Mouse (Mus musculus): ENCODE results near the gene Zdhhc1. TPM values are rescaled to one million over a fixed set of nuclear protein-coding genes. Genes with fewer than 3 reads are reported as not detected.
A peak's percentile ranks its signal among the peaks of the same experiment; 100 is the strongest.

Zdhhc1 gene
- polyA plus RNA-seq, 1 experiment = 133 TPM

DNA sequence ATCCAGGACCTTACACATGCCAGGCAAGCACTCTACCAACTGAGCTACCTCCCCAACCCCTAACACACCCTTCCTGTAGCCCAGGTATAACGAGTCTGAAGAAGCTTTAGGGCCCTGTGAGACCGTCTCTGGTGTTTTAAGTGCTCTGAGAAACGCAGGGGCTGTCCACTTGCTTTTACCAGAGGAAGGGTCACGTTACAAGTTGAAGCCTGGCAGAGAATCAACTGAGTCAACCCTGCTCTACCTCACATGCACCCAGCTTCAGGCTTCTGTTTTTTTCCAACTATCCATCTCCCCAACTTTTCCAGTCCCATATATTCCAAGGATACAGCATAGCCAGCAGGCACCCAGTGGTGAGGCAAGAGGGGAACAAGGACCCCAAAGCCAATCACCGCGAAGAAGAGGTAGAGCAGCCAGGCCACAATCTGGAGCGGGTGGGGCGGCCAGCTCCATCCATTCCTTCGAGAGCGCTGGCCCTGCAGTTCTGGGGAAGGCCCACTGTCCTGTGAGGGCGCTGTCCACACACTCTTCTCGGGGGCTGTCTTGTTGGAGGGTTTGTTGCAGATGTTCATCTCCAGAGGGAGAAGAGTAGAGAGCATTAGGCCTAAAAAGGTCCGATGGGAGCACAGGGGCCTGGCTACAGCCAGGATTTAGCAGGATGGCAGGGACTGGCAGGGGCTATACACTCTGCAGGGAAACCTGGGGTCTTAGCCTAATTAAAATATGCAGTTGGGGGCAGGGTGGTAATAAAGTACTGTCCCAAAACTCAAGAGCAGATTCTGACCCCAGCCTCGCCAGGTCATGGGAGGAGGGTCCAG lies 13.3 kb downstream of the Zdhhc1 start:
- Histone ChIP-seq H3K4me3 (replicated peaks; ENCODE audit: extremely low read depth, low read depth, low read length) (no peak overlapping the region), H3K4me1 (ENCODE audit: control insufficient read depth, insufficient read depth, low read length) (no peaks in the 10 kb centered on the region)
- TF ChIP-seq CTCF (IDR thresholded peaks at IDR 0.05; ENCODE audit: insufficient read depth, low read length) = peak; percentile 46
- no peak for TF ChIP-seq POLR2A (IDR thresholded peaks at IDR 0.05; ENCODE audit: borderline replicate concordance, extremely low read depth, low read depth, low read length)
- DNase-seq = no peak
- 53% methylated on average over 14 of the region's 14 CpGs for WGBS

DNA sequence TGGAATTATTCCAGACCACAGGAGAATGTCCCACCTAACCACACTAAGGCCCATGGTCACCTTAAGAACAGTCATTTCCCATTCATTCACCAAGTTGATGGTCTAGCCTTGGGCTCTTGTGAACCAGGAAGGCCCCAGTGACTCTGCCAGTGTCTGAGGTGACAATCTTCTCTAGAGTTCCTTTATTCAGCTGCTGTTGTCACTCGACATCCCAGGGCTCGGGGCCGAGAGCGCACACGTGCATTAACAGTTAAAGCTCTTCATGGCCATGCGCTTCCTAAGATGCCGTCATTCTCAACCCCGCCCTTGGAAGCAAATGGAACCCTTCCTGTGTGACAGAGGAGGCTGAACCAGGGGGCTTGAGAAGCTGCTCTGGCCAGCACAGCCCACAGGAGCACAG lies 14.6 kb downstream of the Zdhhc1 start:
- WGBS = 85% methylated on average over 8 of the region's 8 CpGs
- no peaks in the 10 kb centered on the region for H3K4me1 ChIP-seq (ENCODE audit: control insufficient read depth, insufficient read depth, low read length)
- TF ChIP-seq POLR2A (IDR thresholded peaks at IDR 0.05; ENCODE audit: borderline replicate concordance, extremely low read depth, low read depth, low read length) (no peak), CTCF (IDR thresholded peaks at IDR 0.05; ENCODE audit: insufficient read depth, low read length) (no peak)
- no peak overlapping the region for H3K4me3 ChIP-seq (replicated peaks; ENCODE audit: extremely low read depth, low read depth, low read length)
- no peak for DNase-seq

DNA sequence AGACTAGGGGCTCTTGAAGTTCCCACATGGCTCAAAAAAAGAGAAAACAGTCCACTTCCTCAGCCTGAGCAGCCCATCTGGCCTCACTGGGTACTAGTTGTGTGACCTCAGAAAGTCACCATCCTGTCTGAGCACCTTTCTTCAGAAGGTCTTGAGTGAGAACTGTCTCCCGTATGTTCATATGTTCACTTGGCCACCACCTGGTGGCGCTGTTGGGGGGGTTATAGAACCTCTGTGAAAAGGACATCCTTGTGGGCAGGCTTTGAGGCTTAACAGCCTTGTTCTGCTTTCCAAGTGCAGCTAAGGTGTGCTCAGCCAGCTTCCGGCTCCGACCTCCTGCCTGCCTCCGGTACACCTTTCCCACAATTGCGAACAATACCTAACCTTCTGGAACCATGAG lies 15.2 kb downstream of the Zdhhc1 start:
- DNase-seq = no peak
- TF ChIP-seq CTCF (IDR thresholded peaks at IDR 0.05; ENCODE audit: insufficient read depth, low read length) (peak; percentile 60), POLR2A (IDR thresholded peaks at IDR 0.05; ENCODE audit: borderline replicate concordance, extremely low read depth, low read depth, low read length) (no peak)
- Histone ChIP-seq H3K4me3 (replicated peaks; ENCODE audit: extremely low read depth, low read depth, low read length) (no peak overlapping the region), H3K4me1 (ENCODE audit: control insufficient read depth, insufficient read depth, low read length) (no peaks in the 10 kb centered on the region; the same call in 1 of the 2 replicates)
- 64% methylated on average over 6 of the region's 6 CpGs for WGBS

DNA sequence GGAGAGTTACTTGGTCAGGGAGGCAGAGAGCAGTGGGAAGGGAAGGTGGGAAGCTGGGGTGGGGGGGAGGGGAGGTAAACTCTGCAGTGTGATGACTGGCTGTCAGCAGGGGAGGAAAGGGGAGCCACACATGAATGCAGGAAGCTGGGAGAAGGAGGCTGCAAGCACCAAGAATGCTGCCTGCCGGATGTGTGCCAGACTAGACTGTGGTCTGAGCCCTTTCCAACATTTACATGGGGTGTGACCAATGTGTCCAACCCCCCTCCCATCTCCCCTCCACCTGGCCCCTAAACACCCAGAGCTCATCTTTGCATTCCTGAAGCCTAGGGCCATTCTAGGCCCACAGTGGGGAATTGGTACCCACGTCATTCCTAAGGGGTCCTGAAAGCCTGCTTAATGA lies 15.7 kb downstream of the Zdhhc1 start:
- no peaks in the 10 kb centered on the region; the same call in 1 of the 2 replicates for H3K4me1 ChIP-seq (ENCODE audit: control insufficient read depth, insufficient read depth, low read length)
- 47% methylated on average over 2 of the region's 2 CpGs for WGBS
- DNase-seq = no peak
- H3K4me3 ChIP-seq (replicated peaks; ENCODE audit: extremely low read depth, low read depth, low read length) = no peak overlapping the region
- TF ChIP-seq CTCF (IDR thresholded peaks at IDR 0.05; ENCODE audit: insufficient read depth, low read length) = no peak
- TF ChIP-seq POLR2A (IDR thresholded peaks at IDR 0.05; ENCODE audit: borderline replicate concordance, extremely low read depth, low read depth, low read length) = no peak

DNA sequence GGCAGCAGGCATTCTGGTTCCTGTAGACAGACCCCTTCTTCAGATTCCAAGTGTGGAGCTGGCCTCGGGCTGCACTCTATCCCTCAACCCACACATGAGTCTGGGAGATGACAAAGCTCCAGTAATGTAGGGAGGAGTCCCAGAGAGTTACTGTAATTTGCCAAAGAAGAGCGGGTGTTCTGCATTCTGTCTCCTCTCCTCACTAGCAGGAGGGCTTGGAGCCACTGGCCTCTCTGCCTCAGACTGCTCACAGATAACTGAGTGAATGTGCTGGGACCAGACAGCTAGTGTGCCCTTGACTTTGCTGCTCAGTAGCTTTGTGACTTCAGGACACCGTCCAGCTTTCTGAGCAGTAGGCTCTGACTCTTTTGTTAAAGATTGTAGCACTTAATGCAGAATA lies 18.9 kb downstream of the Zdhhc1 start:
- WGBS = 69% methylated on average over 3 of the region's 3 CpGs
- no peak overlapping the region for H3K4me3 ChIP-seq (replicated peaks; ENCODE audit: extremely low read depth, low read depth, low read length)
- H3K4me1 ChIP-seq (ENCODE audit: control insufficient read depth, insufficient read depth, low read length) = peaks cover 14% of the 10 kb centered on the region
- no peak for DNase-seq
- TF ChIP-seq POLR2A (IDR thresholded peaks at IDR 0.05; ENCODE audit: borderline replicate concordance, extremely low read depth, low read depth, low read length) (no peak), CTCF (IDR thresholded peaks at IDR 0.05; ENCODE audit: insufficient read depth, low read length) (no peak)

DNA sequence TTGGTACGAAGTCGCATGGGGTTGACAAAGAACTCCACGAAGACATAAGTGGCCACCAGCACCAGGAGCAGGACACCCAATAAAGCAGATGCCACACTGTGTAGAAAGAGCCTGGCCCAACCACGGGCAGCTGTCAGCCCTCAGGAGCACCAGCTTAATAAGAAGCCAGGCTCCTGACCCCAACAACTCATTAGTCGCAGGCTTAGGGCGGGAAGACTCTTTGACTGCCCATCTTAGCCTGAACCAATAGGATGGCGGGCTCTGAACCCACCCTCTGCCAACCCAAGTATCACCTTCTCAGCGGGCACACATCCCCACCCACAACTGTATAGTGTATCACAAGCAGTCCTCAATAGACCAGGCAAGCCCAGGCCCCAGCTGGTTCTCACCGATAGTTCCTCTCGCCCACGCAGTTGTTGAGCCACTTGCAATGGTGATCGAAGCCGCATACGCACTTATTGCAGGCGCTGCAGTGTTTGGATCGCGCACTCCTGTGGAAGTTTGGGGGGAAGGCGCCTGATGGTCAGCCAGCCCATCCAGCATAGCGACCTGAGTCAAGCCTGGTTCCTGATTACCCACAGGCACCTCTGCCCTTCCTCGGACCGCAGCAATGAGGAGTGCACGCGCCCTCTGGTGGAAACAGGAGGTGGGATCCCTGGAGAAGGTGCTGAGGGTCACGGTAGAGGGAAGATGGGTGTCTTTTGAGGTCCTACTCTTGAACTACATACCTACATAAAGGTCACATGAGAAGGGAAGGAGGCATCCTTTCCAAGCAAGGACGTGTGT lies 19.9 kb downstream of the Zdhhc1 start:
- 48% methylated on average over 25 of the region's 25 CpGs for WGBS
- Histone ChIP-seq H3K4me3 (replicated peaks; ENCODE audit: extremely low read depth, low read depth, low read length) (no peak overlapping the region), H3K4me1 (ENCODE audit: control insufficient read depth, insufficient read depth, low read length) (peaks cover 14% of the 10 kb centered on the region)
- DNase-seq = peak; percentile 72
- TF ChIP-seq POLR2A (IDR thresholded peaks at IDR 0.05; ENCODE audit: borderline replicate concordance, extremely low read depth, low read depth, low read length) = no peak
- peak; percentile 82 for TF ChIP-seq CTCF (IDR thresholded peaks at IDR 0.05; ENCODE audit: insufficient read depth, low read length)

DNA sequence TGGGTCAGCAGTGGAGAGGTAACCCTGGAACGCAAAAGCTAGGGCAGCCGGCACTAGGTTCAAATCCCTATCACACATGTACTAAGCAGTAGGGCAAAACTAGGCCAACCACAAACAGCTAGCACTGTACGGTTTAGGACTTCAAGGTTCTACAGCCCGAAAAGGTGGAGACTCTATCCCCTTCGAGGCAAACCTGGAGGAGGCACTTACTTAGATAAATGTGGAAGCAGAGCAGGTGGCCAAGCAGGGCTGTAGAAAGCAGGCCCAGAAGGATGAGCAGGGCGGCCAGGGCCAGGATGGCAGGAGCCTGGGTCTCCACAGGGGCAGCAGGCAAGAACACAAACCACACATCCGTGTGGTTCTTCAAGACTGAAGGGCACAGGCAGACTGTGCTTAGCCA lies 20.5 kb downstream of the Zdhhc1 start:
- no peak for DNase-seq
- WGBS = 90% methylated on average over 7 of the region's 7 CpGs
- TF ChIP-seq CTCF (IDR thresholded peaks at IDR 0.05; ENCODE audit: insufficient read depth, low read length) (no peak), POLR2A (IDR thresholded peaks at IDR 0.05; ENCODE audit: borderline replicate concordance, extremely low read depth, low read depth, low read length) (no peak)
- Histone ChIP-seq H3K4me3 (replicated peaks; ENCODE audit: extremely low read depth, low read depth, low read length) (no peak overlapping the region), H3K4me1 (ENCODE audit: control insufficient read depth, insufficient read depth, low read length) (peaks cover 17% of the 10 kb centered on the region)

DNA sequence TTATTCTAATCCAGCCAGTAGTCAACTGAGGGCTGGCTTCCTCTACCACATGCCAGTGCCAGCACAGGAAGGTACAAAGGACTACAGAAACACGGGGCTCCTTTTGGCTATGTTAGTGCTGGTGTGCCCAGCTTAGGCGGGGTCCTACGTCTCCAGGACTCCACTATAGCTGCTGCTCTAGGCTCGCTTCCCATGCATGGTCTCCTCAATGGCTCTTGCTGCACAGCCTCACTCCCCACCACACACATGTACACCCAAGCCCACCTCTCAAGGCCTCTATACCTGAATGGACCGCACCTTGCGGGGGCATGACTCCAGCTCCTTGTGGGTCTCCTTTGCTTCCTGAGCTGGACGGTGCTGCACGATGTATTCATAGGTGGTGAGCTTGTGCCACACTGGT lies 21.0 kb downstream of the Zdhhc1 start:
- peaks cover 19% of the 10 kb centered on the region for H3K4me1 ChIP-seq (ENCODE audit: control insufficient read depth, insufficient read depth, low read length)
- DNase-seq = no peak
- no peak overlapping the region for H3K4me3 ChIP-seq (replicated peaks; ENCODE audit: extremely low read depth, low read depth, low read length)
- TF ChIP-seq CTCF (IDR thresholded peaks at IDR 0.05; ENCODE audit: insufficient read depth, low read length) = no peak
- WGBS = 90% methylated on average over 8 of the region's 8 CpGs

DNA sequence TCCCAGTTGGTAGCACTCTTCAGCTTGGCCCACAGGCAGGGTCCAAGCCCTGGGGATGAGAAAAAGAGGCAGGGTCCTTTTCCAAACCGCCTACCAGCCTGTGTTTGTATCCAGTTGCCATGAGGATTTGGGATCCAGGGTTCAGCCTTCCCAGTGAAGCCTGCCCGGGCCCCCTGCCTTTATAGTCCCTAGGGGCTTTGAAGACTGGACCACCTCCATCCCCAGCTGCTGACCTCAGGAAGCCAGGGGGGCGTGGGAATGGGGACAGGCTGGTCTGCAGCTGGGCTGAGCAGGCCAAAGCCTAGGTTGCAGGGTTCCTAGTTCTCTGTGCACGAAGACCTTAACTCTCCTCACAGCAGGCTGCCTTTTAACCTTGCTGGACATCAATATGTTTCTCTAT lies 21.4 kb downstream of the Zdhhc1 start:
- Histone ChIP-seq H3K4me1 (ENCODE audit: control insufficient read depth, insufficient read depth, low read length) (peaks cover 21% of the 10 kb centered on the region), H3K4me3 (replicated peaks; ENCODE audit: extremely low read depth, low read depth, low read length) (no peak overlapping the region)
- TF ChIP-seq CTCF (IDR thresholded peaks at IDR 0.05; ENCODE audit: insufficient read depth, low read length) (no peak), POLR2A (IDR thresholded peaks at IDR 0.05; ENCODE audit: borderline replicate concordance, extremely low read depth, low read depth, low read length) (no peak)
- DNase-seq = no peak
- 76% methylated on average over 4 of the region's 4 CpGs for WGBS

DNA sequence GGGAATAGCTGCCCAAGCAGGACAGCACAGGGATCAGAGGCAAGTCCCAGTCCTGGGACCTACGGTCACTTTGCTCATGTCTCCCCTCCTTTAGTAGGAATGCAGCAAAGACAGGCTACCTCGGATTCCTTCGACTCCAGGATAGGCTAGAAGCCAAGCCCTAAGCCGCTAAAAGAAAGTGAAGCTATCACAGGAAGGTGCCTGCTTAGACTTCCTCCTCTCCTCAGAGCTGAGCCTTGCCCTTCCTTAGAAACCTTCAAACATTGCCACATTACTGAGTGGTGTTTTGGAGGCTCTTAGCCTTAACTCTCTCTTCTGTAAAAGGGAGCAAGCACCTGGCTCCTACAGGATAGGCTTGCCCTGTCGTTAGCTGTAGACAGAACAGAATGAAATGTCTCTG lies 22.0 kb downstream of the Zdhhc1 start:
- WGBS = 12% methylated on average over 5 of the region's 5 CpGs
- TF ChIP-seq CTCF (IDR thresholded peaks at IDR 0.05; ENCODE audit: insufficient read depth, low read length) (no peak), POLR2A (IDR thresholded peaks at IDR 0.05; ENCODE audit: borderline replicate concordance, extremely low read depth, low read depth, low read length) (no peak)
- Histone ChIP-seq H3K4me3 (replicated peaks; ENCODE audit: extremely low read depth, low read depth, low read length) (no peak overlapping the region), H3K4me1 (ENCODE audit: control insufficient read depth, insufficient read depth, low read length) (peaks cover 26% of the 10 kb centered on the region)
- no peak for DNase-seq

All from lung, adult 2 months (tissue).